Mouse (Mus musculus): ENCODE data around the gene Gmppa.
A peak's percentile ranks its signal among the peaks of the same experiment; 100 is the strongest.

DNA sequence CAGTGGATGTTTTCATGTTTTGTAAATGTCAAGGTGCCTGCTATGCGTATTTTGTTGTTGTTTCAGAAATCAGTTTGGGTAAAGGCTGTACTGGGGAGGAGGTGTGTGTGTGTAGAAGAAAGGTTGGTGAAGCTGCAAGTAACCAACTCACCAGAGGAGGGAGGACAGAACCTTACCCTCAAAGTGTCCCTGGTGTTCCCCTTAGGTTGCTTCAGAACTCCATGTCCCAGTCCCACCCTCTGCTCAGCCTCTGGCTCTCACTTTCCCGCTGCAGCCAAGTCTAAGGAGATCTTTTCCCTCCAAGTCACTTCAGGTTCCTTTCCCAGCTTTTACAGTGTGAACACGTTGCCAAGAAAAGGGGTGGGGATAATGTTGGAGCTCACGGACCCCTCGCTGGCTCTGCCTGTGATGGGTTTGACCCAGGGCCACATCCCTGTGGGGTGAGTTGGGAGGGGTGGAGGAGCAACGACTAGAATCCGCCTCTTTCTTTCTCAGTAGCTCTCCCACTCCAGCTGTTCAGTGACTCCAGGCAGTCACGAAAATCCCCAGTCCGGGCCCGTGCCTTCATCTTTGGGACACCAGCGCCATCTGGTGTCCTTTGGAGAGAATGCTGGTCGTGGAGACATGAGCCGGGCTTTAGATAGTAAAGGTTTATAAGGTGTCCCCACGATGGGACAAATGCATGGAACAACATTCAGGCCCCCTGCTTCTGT, 31.6 kb downstream of the Gmppa start:
- no peak for TF ChIP-seq POLR2A (IDR thresholded peaks at IDR 0.05; ENCODE audit: insufficient read depth, low read depth, low read length)
- TF ChIP-seq CTCF (IDR thresholded peaks at IDR 0.05; ENCODE audit: insufficient read depth, low read depth, low read length): peak; percentile 97
